Mouse (Mus musculus) heart, adult 2 months (tissue): ENCODE data around the gene Bard1.

Source experiments
- CTCF ChIP-seq: fragments of 200-600 bp; IDR thresholded peaks from 2 replicates; pipeline ENCODE4 v1.8.1; 2022; ENCODE audit warnings: antibody characterized with exemption, mild to moderate bottlenecking, moderate library complexity
- EP300 ChIP-seq: fragments of 200-500 bp; IDR thresholded peaks from 2 replicates; pipeline ENCODE4 v1.6.1; 2011; ENCODE audit warnings: low read depth, low read length, control low read depth; ENCODE audit not compliant: insufficient read depth
- POLR2A ChIP-seq: fragments of 200-500 bp; IDR thresholded peaks from 2 replicates; pipeline ENCODE4 v1.6.1; 2011; ENCODE audit warnings: mild to moderate bottlenecking, low read depth, low read length, control low read depth; ENCODE audit not compliant: insufficient read depth

- TF ChIP-seq CTCF: no peak
- TF ChIP-seq POLR2A: peak; percentile 9; the same call in 1 of the 2 replicates
- no peak for TF ChIP-seq EP300
These were observed 373 bp upstream of the Bard1 start for GRCm38 (mm10) chr1:71103174-71103864.
